Mouse (Mus musculus) cerebellum, adult 9-10 months (tissue): ENCODE measurements at regions not wholly inside any gene's neighbourhood (a gene's known extent, or its start where the extent isn't known, plus 50 kb on each side); places are given as distances from the start of the nearest gene placed in this dataset.

Source experiments
- DNase-seq: peaks from one replicate; pipeline ENCODE4 v3.0.0; 2022

DNA sequence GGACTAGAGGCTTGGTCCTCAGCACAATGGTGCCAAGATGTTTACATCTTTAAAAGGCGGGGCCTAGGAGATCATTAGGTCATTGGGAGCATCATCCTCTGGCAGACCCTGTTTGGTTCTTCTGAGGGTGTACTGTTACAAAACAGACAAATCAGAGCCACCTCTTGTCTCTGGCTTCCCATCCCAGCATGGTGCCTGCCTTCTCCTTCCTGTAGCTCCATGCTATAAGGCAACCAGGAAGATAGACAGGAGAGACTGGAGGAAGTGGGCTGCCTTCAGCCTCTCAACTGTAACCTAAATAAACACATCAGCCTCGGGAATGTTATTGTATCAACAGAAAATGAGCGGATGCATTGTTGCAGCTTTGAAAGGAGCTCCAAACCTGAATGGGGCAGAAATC, 529.8 kb upstream of the Gm765 start:
- no peak for DNase-seq

DNA sequence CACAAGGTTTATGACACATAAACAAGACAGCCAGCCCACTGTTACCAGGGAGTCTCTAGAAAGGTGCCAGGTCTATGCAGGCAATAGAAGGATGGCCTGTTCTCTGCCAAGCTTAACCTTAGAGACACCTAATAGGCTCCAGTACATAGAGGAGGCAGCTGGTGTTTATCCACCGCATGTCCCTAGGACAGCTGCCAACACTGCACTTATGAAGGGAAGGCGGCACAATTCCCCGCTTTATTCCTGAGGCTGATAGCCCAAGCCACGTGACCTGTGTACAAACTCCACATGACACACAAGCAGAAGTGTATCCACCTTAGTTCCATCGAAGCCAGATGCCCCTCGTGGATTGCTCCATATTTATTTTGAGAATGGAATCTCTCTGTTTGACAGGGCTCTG, 527.2 kb upstream of the Gm765 start:
- DNase-seq: no peak

GRCm38 (mm10) chr6:98864306-98864705, 521.8 kb upstream of the Gm765 start:
- DNase-seq: no peak

GRCm38 (mm10) chr6:98855958-98856357, 513.4 kb upstream of the Gm765 start:
- DNase-seq: no peak

DNA sequence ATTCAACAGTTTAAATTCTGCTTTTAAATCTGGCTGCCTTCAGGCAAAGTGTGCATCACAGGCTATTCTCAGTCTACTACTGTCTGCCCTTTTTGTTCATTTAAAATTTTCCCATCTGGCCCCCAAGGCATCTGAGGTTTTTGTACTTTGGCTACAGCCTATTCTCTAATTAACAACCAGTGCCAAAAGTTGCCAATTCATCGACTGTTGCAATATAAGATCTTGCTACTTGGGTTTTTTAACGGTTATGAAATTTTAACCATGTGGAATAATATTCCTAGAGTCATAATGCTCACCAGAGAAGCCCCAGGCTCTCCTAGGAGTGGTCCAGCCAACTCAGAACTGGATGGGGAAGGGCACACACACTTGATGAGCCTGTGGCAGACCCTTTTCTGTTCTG, 508.4 kb upstream of the Gm765 start:
- DNase-seq: no peak

DNA sequence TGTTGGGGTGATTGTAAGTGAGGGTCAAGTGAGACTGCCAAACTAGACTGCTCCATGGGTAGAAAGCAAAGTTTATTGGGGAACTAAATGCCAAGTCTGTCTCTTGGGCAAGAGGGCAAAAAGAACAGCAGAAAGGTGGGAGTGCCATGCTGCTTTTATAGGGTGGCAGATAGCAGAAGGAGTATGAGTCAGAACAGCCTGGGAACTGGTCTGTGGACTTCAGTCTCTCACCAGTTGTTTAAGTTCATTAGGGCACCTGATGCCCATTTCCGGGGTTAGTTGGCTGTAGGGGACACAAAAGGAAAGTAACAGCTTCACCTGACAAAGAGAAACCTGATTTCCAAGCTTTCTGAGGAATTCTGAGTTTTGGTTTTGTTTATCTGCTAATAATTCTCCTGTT, 506.3 kb upstream of the Gm765 start:
- DNase-seq: no peak

GRCm38 (mm10) chr6:98846001-98846695, 503.6 kb upstream of the Gm765 start:
- DNase-seq: no peak

- no peak for DNase-seq
Measured at GRCm38 (mm10) chr6:98843598-98843997, 501.0 kb upstream of the Gm765 start.

- DNase-seq: no peak
Measured at GRCm38 (mm10) chr6:98842924-98843323, 500.4 kb upstream of the Gm765 start.

- no peak for DNase-seq
Measured at GRCm38 (mm10) chr6:98833922-98834321, 491.4 kb upstream of the Gm765 start.

DNA sequence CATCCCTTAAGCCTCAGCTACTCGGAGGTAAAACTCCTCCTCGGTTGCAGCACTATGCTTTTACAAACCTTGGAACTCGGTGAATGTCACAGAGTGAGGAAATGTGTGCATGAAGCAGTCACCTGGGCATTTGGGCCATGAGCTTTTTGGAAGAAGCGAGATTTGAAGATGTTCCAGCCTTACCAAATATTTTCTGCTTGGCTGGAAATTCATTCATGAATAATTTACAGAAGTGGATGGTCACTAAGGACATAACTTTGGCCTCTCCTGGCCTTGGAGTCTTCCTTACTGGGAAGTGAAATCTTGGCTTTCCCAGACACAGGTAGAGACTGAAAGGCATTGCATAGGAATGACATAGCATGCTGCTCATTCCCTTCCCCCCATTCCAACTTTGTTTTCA, 487.6 kb upstream of the Gm765 start:
- no peak for DNase-seq

DNA sequence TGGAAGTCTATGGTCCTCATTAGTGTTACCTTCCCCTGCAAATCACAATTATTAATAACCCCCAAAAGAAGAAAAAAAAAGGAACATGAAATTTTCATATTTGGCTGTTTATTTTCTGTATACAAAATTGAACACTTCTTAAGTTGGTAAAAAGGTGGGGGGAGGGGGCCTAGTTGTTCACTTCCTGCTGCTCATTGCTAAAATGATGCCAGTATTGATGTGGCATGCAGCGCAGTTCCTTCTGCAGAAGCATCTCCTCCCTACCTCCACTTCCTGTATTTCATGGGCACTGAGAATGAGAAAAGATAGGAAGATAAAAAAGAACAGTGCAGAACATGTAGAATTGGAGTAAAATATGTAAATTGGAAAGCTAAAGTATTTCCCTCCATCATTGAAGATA, 465.5 kb upstream of the Gm765 start:
- no peak for DNase-seq

GRCm38 (mm10) chr6:98803384-98803949, 460.9 kb upstream of the Gm765 start:
- no peak for DNase-seq

DNA sequence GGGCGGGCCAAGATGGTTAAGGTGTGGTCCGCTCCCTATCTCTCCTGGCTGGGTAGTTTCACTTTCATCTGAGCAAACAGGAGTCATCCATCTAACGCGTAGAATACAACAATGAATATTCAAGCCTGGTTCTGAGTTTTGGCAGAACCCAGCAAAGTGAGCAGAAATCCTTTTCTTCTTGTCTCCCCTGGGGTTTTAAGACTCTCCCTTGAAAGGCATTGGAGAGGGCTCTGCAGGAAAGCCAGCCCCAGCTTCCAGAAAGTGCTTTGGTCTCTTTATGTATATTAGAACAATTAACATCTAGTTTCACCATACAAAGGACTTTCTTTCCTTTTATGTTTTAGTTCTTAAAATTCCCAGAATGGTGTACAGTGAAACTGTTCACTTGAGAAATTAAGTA, 458.5 kb upstream of the Gm765 start:
- DNase-seq: no peak

DNA sequence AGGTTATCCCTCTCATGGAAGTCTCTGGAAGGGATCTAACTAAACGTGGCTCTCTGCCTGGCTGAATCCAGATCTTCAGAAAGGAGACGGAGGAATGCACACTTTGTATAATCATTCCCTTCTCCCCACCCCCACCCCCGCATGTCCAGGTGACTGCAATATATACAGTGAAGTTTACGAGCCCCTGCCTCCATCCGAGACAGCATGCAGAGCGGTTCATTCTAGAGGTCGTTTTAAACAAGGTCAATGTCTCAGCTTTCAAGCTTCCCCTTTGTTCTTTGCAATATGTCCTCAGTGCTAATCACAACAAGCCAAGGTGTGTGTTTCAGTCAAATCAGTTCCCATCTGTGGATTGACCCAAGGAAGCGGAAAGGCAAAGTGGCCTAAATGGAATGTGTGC, 457.5 kb upstream of the Gm765 start:
- no peak for DNase-seq

DNA sequence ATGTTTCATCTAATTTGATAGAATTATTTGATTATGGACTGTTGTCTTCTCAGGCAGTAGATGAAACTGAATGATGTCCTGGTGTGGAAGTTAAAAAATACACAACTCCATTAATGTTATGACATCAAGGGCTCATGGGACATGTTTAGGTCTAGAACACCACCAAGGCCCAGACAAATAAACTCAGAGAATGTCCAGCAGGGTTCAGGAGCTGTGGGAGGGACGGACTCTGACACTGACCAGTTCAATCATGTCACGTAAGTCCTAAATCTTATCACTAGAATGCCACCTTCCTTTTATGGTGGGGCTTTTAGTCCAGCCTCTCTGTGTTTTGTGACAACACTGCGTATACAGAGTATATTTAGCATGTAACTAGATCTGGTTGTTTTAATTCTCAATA, 455.2 kb upstream of the Gm765 start:
- DNase-seq: no peak

GRCm38 (mm10) chr6:98797373-98797772, 454.8 kb upstream of the Gm765 start:
- DNase-seq: no peak

DNA sequence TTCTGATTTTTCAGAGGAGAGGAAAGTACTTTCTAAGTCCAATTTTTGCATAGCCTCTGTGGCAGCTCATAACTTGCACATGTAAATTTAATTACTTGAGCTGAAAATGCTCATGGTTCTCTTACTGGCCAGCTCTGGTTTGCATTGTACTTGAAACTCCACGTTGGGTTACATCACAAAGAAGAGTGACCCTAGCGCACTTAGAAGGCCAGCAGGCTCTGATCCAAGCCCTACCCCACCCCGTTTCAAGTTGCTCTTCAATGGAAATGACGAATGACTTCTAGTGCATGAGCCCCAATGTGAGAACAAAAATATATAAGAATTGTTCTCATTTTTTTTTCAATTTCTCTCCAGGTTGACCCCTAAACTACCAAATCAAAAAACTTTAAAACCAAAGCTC, 454.1 kb upstream of the Gm765 start:
- no peak for DNase-seq

GRCm38 (mm10) chr6:98787422-98787821, 444.9 kb upstream of the Gm765 start:
- DNase-seq: no peak

GRCm38 (mm10) chr6:98782074-98782473, 439.5 kb upstream of the Gm765 start:
- no peak for DNase-seq

DNA sequence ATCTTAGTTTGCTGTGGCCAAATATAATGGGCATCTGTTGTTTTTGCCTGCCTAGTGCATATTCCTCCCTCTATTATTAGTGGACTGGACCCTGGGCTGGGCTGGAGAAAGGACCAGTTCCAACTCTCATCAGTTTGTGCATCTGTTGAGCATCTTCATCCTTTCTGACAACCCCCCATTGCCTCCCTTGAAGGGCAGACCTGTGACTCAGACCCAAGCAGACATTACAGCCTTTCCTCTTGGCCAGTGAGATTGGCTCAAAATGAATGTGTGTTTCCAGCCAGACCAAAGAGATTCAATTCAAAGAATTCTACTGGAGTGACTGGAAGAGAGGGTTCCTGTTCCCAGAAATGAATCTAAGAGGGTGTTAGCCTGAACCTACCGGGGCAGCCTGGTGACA, 433.2 kb upstream of the Gm765 start:
- DNase-seq: no peak

GRCm38 (mm10) chr6:98769999-98770398, 427.4 kb upstream of the Gm765 start:
- no peak for DNase-seq

DNA sequence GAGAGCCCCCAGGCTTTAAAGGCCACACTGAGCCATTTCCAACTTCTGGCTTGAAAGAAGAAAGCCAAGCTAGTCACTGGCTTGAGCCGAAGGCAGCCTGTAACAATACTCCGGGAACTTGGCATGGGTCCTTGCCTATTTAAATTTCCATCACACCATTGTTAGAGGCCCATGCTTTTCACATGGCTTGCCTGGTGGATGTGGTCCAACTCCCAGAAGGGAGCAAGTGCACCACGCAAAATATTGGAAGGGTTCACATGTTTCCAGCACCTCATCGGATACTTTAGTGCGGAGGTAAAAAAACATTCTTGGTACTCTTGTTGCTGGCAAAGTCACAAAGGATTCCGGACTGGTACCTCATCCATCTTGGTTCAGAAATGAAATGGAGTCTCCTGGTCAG, 426.8 kb upstream of the Gm765 start:
- no peak for DNase-seq

DNA sequence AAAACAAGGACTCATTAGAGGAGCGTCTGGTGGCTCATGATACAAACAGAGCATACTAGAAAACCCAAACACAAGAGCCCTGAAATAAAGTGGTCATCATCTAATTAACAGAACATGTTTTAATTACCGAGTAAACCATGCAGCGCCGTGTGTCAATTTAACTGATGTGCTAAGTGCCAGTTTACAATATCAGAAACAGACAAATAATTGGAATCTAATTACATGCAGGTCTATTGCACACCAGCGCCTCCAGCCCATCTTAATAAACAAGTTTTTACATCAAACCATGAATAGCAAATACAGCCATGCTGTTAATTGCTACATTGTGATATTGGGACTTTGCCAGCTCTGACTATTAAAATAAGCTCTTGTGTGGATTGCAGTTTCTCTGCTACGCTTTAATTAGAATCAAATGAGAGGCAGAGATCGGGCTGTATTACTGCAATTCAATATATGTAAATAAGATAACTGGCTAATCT, 425.3 kb upstream of the Gm765 start:
- no peak for DNase-seq

GRCm38 (mm10) chr6:98754487-98754886, 411.9 kb upstream of the Gm765 start:
- DNase-seq: no peak
